Mouse (Mus musculus) adipocyte (in vitro differentiated cells): ENCODE data around the gene Klb.

ENCODE experiments used
- DNase-seq: peaks from one replicate; pipeline ENCODE4 v3.0.0-alpha.2; 2016; ENCODE audit warnings: low spot score

Gene Klb

DNA sequence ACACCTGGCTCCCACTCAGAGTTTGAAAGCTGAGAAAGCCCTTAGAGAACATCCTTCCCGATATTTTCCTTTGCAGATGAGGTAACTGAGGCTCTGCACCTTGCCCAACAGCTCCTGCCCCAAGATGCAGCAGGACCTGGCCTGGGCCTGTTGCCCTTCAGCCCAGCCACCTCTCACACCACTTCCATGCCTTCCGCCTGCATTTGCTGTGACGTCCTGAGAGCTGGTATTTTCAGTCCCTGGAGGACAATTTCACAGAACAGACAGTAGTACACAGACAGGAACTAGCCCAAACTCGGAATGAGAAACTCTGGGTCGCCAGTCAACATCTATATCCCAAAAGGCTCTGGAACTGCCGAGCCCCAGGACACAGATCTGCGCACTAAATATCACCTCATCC lies 26.6 kb downstream of the Klb start:
- DNase-seq, result peak; percentile 66

DNA sequence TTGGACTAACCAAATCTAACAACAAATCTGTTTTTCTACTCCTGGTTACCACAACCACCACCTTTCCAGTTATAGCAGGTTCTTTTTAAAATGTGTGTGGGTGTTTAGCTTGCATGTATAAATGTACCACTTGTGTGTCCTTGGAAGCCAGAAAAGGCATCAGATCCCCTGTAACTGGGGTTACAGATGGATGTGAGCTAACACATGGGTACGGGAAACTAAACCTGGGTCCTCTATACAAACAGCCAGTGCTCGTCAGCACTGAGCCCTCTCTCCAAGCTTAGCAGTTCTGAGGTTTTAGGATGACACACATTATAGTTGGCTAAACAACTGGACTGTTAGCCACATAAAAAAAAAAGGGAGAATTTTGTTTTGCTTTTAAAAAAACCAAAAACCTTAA lies 37.6 kb downstream of the Klb start:
- DNase-seq, result no peak

DNA sequence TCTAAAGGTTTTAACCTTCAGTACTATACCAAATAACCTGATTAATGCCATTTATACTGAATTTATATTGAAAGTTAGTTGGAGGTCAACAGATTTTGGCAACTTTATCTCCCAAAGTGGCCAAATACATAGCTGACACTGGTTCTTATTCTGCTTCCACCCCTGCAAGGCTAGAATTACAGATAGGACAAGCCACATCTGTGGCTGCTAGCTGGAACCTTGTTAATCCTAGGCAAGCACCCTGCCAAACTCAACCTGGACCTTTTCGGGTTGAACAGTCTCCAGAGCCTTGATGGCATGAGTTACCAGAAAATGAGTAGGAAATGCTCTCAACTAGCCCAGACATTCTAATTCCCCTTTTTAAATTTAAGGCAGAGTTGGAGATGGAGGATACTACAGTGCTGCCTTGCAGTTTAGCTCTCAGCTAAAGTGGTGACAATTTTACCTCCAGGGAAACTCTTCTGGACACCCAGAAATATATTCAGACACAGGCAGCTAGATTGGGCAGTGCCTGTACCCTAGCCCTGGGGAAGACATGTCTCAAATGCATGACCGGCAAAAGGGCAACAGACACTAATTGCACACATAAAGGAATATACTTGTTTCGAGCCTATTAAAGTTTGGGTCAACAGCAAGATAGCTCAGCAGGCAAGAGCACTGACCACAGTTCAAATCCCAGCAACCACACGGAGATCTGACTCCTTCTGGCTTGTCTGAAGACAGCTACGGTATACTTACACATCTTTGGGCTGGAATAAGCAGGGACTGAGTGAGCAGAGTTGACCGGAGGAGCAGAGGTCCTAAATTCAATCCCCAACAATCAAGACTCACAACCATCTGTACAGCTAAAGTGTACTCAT lies 39.1 kb downstream of the Klb start:
- DNase-seq, result peak; percentile 33

DNA sequence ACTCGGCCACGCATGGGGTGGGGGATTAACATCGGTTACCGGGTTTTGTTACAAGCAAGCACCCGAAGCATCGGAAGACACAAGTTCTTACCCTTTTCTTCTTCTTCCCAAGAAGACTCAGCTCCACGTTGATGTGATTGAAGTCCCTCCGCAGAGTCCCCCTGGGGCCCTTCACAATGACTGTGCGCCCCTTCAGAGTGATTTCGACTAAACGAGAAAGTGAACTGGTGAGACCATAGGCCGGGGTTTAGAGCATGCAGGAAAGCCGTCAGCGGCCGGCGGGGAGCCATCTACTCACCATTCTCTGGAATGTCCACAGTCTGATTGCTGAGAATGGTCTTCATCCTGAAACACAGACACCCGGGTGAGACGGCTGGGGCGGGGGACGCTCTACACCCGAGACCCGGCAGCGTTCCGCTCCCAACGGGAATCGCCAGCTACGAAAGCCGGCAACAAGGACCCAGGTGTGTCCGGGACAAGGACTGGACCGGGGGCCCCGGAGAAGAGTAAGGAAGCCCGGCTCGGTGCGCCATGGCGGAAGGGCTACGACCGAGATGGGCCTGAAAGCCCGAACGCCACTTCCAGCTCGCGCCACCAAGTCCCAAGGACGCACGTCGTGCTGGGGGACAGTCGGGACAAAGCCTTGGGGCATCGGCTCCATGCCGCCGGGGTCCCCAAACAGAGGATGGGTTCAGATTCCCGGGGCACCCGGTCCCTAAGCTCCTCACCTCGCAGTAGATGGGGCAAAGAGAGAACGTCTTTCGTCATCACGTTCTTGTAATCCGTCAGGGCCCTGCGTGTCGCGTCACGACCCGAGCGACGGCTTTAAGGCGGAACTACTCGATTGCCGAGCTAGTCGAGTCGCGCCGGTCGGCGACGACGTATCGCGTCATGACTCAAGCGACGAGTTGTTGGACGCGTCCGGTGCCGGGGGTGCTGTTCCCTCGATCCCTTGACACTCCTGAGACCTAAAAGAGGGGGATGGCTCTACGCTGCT lies 42.8 kb downstream of the Klb start, which contains the start of the genes Rpl9 and Lias:
Rpl9 (minus strand) TSS at position 797 of the 997 bp plus-strand sequence.
Lias (plus strand) TSS at position 850 of the 997 bp plus-strand sequence.
- peak; percentile 96 for DNase-seq

DNA sequence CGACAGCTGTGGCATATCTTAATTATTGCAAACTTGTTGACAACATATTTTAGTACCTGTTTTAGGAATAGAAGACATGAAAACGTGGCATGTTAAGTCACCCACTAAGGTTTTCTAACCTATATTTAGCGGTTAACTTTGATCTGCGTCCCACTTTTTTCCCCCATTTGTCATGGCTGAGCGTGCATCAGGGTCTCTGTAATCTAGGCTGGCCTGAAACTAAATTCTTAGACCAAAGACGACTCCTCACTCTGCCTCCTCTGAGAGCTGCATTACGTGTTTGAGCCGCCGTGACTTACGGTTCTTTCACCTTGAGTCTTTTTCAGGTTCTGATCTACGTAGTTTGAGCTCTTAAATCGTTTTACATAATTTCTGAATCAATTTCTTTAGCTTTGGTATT lies 43.6 kb downstream of the Klb start:
- no peak for DNase-seq

DNA sequence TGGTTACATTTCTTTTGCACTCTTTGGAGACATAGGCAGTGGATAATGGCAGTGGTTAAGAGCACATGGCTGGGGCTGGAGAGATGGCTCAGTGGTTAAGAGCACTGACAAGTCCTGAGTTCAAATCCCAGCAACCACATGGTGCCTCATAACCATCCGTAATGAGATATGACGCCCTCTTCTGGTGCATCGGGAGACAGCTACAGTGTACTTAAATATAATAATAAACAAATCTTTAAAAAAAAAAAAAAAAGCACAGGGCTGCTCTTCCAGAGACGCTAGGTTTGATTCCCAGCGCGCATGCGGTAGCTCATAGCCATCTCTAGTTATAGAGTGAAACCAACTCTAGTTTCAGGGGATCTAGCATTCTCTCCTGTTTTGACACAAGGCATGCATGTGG lies 46.3 kb downstream of the Klb start:
- no peak for DNase-seq

DNA sequence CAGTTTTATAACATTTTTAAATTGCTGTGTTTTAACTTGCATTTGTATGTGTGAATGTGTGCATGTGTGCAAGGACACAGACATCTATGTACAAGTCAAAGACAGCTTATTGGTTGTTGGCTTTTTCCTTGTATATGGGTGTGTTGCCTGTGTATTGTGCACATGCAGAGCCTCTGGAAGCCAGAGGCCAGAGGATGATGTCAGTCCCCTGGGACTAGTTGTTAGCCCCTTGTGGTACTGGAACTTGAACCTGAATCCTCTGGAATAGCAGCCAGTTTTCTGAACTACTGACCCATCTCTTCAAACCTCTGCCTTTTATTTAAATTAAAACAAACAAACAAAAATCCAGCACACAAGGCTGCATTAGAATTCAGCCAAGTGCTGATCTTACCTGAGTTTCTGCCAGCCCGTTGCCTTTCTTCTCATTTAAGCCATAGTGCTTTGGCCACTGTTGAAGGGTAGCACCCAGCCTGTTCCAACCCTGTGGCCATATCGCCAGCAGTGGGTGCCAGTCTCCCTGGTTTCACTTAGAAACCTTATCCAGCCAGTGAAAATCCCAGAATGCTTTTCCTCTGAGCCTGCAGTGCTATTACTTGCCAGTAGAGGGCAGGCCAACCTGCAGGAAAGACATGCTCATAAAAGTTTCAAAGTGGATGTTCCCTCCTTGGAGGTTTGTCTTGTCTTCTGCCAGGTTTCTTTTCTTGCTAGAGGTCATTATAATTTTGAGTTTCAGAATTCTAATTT lies 53.3 kb downstream of the Klb start:
- peak; percentile 91 for DNase-seq

DNA sequence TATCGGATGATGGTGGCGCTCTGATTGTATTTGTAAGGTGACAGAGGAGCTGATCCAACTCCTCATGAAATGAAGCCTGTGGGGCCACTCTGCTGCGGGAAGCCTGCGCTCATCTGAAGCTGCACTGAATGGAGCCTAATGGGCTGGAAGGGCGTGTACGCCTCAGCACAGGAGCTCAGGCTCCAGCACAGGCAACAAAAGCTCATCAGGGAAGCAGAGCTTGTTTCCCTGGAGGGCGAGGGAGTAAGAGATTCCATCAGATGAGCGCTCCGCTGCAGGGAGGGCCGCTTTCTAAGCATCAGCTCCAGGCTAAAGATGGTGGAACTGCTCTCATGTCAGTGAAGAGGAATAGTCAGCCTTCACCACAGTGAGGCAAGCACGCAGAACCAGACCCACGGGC lies 59.9 kb downstream of the Klb start:
- DNase-seq, result no peak

DNA sequence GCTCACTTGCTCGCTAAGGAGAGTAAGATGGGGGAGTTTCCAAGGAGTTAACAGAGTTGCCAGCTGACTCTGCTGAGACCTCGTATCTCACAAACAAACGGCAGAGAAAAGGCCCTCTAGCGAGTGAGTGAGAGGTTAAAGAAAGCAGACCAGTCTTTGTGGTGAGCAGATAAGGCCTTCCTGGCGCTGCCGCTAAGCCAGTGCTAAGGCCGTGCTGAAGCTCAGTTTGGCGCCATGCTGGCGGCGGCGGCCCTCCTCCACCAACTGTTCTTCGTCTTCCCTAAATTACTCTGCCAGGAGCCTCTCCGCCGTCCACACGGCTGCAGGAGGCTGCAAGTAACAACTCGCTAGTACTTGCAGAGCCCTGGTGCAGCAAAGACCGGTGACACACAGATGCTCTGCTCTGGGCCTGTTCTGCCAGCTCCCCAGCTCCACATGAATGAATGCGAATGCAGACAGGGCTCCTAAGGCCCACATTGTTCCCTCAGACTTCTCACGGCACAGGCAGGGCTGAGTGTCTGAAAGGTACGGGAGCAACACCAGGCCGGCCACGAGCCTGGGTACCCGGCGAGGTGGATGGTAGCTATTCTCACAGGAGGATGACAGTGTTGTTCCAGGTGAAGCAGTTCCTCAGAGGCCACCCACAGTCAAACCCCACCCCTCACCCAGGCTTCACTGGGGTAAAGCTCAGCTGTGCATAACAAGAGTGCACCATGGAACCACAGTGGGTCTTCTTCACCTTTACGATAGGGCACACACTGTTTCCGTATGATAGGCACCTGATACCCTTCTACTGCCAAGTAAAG lies 67.7 kb downstream of the Klb start:
- no peak for DNase-seq

DNA sequence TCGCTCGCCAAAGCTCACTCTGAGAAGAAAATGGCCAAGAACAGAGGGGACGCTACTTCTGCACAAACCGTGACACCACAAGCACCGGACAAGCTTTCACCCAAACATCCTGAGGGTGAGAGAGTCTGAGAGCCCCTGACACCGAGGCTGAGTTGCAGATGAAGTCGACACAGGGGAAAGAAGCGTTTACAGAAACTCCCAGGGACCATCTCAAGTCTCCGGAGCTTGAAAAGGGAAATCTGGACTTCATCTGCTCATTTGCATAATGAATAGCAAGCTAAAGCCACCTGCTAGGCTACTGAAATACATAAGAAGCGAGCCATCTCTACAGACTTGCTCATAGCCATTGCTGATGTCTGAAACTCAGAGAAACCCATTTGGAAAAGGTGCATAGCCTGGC lies 71.0 kb downstream of the Klb start:
- DNase-seq, result no peak

DNA sequence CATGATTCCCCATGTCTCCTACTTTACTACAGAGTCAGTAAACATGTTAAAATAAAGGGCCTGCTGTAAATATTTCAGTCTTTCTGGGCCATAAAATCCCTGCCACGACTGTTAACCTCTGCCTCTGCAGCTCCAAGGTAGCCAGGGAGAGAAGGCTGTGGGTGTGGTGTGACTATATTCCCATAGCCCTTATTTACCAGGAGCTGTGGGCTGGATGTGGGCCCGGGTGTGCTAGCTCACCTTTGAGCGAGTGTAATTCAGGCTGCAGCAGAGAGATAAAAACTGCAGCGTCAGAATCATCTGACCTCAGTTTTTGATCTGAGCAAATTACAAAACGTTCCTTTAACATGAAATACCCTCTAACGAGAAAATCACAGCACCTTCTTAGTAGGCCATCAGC lies 72.7 kb downstream of the Klb start:
- no peak for DNase-seq

DNA sequence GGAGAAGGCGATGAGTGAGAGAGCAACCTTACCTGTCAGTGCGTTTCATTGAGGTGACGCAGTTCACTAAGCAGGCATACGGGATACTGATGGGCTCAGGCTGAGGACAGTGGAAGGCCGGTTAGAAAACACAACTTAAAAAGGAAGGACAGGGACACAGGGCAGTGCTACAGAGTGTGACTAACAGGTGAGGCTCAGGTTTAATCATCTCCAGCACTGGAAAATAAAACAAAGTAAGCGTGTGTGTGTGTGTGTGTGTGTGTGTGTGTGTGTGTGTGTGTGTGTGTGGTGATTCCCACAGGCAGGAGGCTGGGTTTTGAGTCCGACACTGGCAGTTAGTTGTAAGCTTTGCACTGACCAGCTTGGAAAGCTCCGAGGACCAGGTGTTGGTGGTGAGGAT lies 74.7 kb downstream of the Klb start:
- DNase-seq, result no peak

DNA sequence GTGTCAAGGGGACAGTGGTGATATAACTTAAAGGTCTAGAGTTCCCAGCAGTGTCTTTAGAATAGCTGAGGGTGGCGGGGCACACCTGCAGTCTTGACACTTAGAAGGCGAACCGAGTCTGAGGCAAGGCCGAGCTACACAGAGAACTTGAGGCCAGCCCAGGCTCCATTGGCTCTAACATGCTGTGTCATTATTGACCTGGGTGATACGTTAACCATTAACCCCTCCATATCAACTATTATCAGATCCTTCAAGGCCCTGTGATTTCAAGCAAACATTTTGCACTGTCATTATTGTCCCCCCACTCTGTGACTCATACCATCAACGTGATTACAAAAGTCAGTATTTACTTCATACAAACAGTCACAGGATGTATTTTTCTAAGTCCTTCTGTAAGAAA lies 76.1 kb downstream of the Klb start:
- no peak for DNase-seq

DNA sequence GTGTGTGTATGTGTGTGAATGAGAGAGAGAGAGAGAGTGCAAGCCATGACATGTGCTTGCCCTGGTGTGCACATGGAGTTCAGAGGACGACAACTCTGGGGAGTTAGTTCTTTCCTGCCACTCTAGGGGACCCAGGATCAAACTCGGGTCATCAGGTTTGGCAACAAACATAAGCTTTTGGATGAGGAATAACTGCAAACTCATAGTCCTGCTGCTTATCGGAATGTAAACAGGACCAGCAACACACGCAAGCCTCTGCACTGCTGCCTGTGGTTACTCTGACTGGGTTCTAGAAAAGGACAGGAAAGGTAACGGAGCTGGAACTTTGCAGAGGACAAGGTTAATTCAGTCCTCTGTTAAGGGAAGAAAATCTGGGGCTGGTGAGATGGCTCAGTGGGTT lies 77.1 kb downstream of the Klb start:
- DNase-seq, result no peak

DNA sequence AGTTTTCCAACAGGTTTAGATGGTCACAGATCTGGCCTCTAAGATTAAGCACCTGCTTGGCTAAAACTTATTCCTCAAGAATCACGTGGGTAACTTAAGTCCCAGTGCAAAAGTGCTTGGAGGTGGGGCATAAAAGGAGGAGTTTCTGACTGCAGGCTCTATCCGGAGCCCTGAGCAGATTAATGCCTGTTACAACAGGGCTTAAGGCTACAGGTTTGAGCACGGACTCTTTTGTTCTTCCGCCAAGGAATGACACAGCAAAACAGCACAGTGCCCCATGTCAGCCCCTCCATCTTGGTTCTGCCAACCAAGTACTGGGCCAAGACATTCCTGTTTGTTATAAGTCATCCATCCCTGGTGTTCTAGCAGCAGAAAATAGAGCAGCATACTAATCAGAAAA lies 80.2 kb downstream of the Klb start:
- no peak for DNase-seq

DNA sequence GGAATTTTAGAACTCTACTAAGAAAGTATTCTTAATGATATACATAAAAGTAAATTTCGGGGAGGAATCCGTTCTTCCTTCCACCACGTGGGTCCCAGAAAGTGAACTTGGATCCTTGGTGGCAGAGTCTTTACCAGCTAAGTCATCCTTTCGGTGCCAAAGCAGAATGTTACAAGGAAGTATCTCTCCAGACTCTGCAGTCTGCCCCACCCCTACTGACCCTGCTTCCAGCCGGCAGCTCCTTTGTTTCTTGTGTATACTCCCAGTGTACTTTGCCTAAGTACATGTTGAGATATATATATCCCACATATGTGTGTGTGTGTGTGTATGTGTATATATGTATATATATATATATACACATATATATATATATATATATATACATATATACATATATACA lies 81.3 kb downstream of the Klb start:
- DNase-seq, result no peak
